Mouse (Mus musculus) heart, postnatal 0 days (tissue): ENCODE measurements around the gene Ccl26. TPM values are rescaled to one million over a fixed set of nuclear protein-coding genes. Genes with fewer than 3 reads are reported as not detected.

Experiments used
- ATAC-seq: fragments of 200-750 bp; cut with Nextera tagmentation; 2 replicates; pipeline ENCODE4 v1.8.0; 2017; ENCODE audit warnings: low read depth, moderate number of reproducible peaks, moderate library complexity; ENCODE audit not compliant: insufficient read depth
- DNase-seq: peaks from one replicate; pipeline ENCODE4 v3.0.0-alpha.2; 2016; ENCODE audit warnings: low spot score
- H3K27ac ChIP-seq: fragments of 300-500 bp; sonication (generic); 2 replicates; pipeline ENCODE4 v1.5.1; 2014; ENCODE audit warnings: low read depth, mild to moderate bottlenecking
- H3K27me3 ChIP-seq: fragments of 300-500 bp; sonication (generic); 2 replicates; pipeline ENCODE4 v1.6.1; 2014; ENCODE audit warnings: low read length, mixed read lengths; ENCODE audit not compliant: control insufficient read depth, insufficient read depth
- H3K36me3 ChIP-seq: fragments of 300-500 bp; sonication (generic); replicated peaks from 2 replicates; pipeline ENCODE4 v1.6.1; 2014; ENCODE audit warnings: low read length, mixed read lengths; ENCODE audit not compliant: control insufficient read depth, insufficient read depth
- H3K4me1 ChIP-seq: fragments of 300-500 bp; sonication (generic); 2 replicates; pipeline ENCODE4 v1.6.1; 2014; ENCODE audit warnings: antibody characterized with exemption; ENCODE audit not compliant: control insufficient read depth, insufficient read depth
- H3K4me2 ChIP-seq: fragments of 300-500 bp; sonication (generic); 2 replicates; pipeline ENCODE4 v1.6.1; 2014; ENCODE audit warnings: low read depth, mild to moderate bottlenecking, low read length, moderate library complexity
- H3K4me3 ChIP-seq: fragments of 300-500 bp; sonication (generic); 2 replicates; pipeline ENCODE4 v1.5.1; 2014; ENCODE audit warnings: low read depth, low read length
- H3K9ac ChIP-seq: fragments of 300-500 bp; sonication (generic); replicated peaks from 2 replicates; pipeline ENCODE4 v1.6.1; 2014; ENCODE audit warnings: low read depth, low read length, mixed read lengths
- H3K9me3 ChIP-seq: fragments of 300-500 bp; sonication (generic); replicated peaks from 2 replicates; pipeline ENCODE4 v1.6.1; 2016; ENCODE audit warnings: low read length; ENCODE audit not compliant: control insufficient read depth
- CTCF ChIP-seq: IDR thresholded peaks from 2 replicates; pipeline ENCODE4 v1.5.1; 2016; ENCODE audit warnings: antibody characterized with exemption, control low read depth, low read depth
- EP300 ChIP-seq: IDR thresholded peaks from 2 replicates; pipeline ENCODE4 v1.6.1; 2016; ENCODE audit warnings: antibody characterized with exemption, low read depth
- WGBS: fragments of 180-500 bp; shearing (Covaris S2); extraction: QIAGEN DNeasy Blood & Tissue Kit; methylation state at CpG from one replicate; pipeline ENCODE4 v1.1.7; 2014; 5-methylcytosine and 5-hydroxymethylcytosine counted together
- polyA plus RNA-seq: library from polyadenylated mRNA; unstranded; fragments of >200 nt; fragmentation: Nextera tagmentation; extraction: Ambion mirVana; gene quantifications from 2 replicates; pipeline ENCODE4 v1.2.1, GENCODE M21; 2015
- total RNA-seq: library from RNA; depleted of rRNA; stranded (reverse); fragments of >200 nt; gene quantifications from 2 replicates; pipeline ENCODE4 v1.2.3, GENCODE M21; 2014; ENCODE audit warnings: low replicate concordance; rRNA removed

Gene Ccl26
- total and polyA plus RNA-seq, 2 experiments from 2014 or later: not detected

- no peak overlapping the region for H3K27ac ChIP-seq
- 72% methylated on average over 4 of the region's 4 CpGs for WGBS
- no peaks in the 10 kb centered on the region for H3K9me3 ChIP-seq
- H3K4me1 ChIP-seq: no peaks in the 10 kb centered on the region
- no peak overlapping the region for H3K9ac ChIP-seq
- no peaks in the 10 kb centered on the region for H3K27me3 ChIP-seq
- H3K4me3 ChIP-seq: no peak overlapping the region
- DNase-seq (no peak), ATAC-seq (no peak)
- peaks cover 5% of the 10 kb centered on the region; the same call in 1 of the 2 replicates for H3K36me3 ChIP-seq
- no peak overlapping the region for H3K4me2 ChIP-seq
- no peak for TF ChIP-seq CTCF
- no peak for TF ChIP-seq EP300
Observed at GRCm38 (mm10) chr5:135513131-135513530, 50.2 kb downstream of the Ccl26 start.

GRCm38 (mm10) chr5:135511105-135511504 lies 52.3 kb downstream of the Ccl26 start:
- Histone ChIP-seq H3K27me3 (no peaks in the 10 kb centered on the region), H3K9ac (no peak overlapping the region), H3K4me2 (no peak overlapping the region), H3K36me3 (no peaks in the 10 kb centered on the region), H3K4me3 (no peak overlapping the region), H3K9me3 (no peaks in the 10 kb centered on the region), H3K27ac (no peak overlapping the region), H3K4me1 (0 out of 2 replicates have a peak, but pooled peaks cover 4% of the 10 kb centered on the region)
- TF ChIP-seq CTCF: peak; percentile 22; the same call in 1 of the 2 replicates
- no peak for TF ChIP-seq EP300
- ATAC-seq (no peak), DNase-seq (no peak)
- 50% methylated on average over 5 of the region's 5 CpGs for WGBS

Other genes with a start within 250 kb of the Ccl26 start
- gene Fkbp6, start 213.5 kb downstream of the Ccl26 start, total RNA-seq: not detected in 2 replicates
- gene Fkbp6, start 213.5 kb downstream of the Ccl26 start, polyA plus RNA-seq: not detected in 2 replicates
- not detected in 2 replicates for gene Trim50, start 210.3 kb downstream of the Ccl26 start, total RNA-seq
- not detected in 2 replicates for gene Trim50, start 210.3 kb downstream of the Ccl26 start, polyA plus RNA-seq
- 8.7 and 19.3 TPM in 2 replicates for gene Nsun5, start 193.6 kb downstream of the Ccl26 start, total RNA-seq
- gene Nsun5, start 193.6 kb downstream of the Ccl26 start, polyA plus RNA-seq: 11.4 and 13.1 TPM in 2 replicates
- 8.4 and 10.3 TPM in 2 replicates for gene Pom121, start 169.0 kb downstream of the Ccl26 start, total RNA-seq
- gene Pom121, start 169.0 kb downstream of the Ccl26 start, polyA plus RNA-seq: 3.6 and 4.4 TPM in 2 replicates
- gene Hip1, start 18.4 kb downstream of the Ccl26 start, total RNA-seq: 41.0 and 47.2 TPM in 2 replicates
- gene Hip1, start 18.4 kb downstream of the Ccl26 start, polyA plus RNA-seq: 9.8 and 10.1 TPM in 2 replicates
- gene Ccl24, start 9.5 kb upstream of the Ccl26 start, total RNA-seq: not detected in 2 replicates
- gene Ccl24, start 9.5 kb upstream of the Ccl26 start, polyA plus RNA-seq: 0.45 and 0.82 TPM in 2 replicates
- gene Rhbdd2, start 69.0 kb upstream of the Ccl26 start, total RNA-seq: 6.7 and 11.6 TPM in 2 replicates
- gene Rhbdd2, start 69.0 kb upstream of the Ccl26 start, polyA plus RNA-seq: 37.8 and 40.0 TPM in 2 replicates
- gene Por, start 106.5 kb upstream of the Ccl26 start, total RNA-seq: 71.7 and 85.6 TPM in 2 replicates
- 44.9 and 45.0 TPM in 2 replicates for gene Por, start 106.5 kb upstream of the Ccl26 start, polyA plus RNA-seq
- 25.6 and 32.6 TPM in 2 replicates for gene Tmem120a, start 180.9 kb upstream of the Ccl26 start, total RNA-seq
- gene Tmem120a, start 180.9 kb upstream of the Ccl26 start, polyA plus RNA-seq: 33.9 and 34.2 TPM in 2 replicates
- not detected in 2 replicates for gene Styxl1, start 214.8 kb upstream of the Ccl26 start, total RNA-seq
- 0.18 and 0.42 TPM in 2 replicates for gene Styxl1, start 214.8 kb upstream of the Ccl26 start, polyA plus RNA-seq
- 389 and 420 TPM in 2 replicates for gene Mdh2, start 214.9 kb upstream of the Ccl26 start, total RNA-seq
- gene Mdh2, start 214.9 kb upstream of the Ccl26 start, polyA plus RNA-seq: 2,045 and 2,081 TPM in 2 replicates
- gene Srrm3, start 243.3 kb upstream of the Ccl26 start, total RNA-seq: 0.31 TPM in 1 of 2 replicates, not detected in the other
- 0.03 TPM in 1 of 2 replicates, not detected in the other for gene Srrm3, start 243.3 kb upstream of the Ccl26 start, polyA plus RNA-seq